Mouse (Mus musculus): ENCODE data around the gene Polrmt.
"Not testable (repeated sequence)": the region's sequence is repeated elsewhere in the genome, so short reads cannot be mapped to it uniquely, and the experiment has no call there.

Polrmt gene

DNA sequence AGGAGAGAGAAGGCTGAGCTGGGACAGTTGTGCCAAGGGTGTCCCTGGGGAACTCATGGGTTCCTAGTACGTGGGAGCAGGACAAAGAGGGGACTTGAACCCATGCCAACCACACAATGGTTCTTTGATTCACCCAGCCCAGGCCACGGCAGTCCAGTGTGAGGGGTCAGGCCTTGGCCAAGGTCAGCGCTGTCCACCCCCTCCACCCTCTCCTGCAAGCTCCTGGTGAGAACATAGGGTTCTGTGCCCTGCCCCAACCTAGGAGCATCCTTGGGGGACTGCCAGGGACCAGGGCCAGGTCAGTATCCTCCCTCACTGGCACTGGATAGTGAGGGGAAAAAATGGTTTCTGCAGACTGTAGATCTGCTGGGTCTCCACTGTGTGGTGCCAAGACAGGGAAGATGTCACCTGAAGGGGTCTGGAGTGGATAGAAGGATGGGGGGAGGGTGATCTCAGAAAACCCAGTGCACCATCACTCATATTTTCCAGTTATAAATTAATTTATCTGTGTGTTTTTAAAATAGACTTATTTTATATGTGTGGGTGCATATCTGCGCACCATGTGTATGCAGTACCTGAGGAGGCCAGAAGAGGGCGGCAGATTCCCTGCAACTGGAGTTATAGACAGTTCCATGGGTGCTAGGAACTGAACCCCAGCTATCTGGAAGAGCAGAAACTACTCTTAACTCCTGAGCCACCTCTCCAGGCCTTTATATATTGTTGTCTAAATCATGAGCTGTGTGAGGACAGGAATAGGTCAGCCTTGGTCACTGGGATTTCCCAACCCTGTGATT is 28.3 kb upstream of the Polrmt start:
- DNase-seq = peak in 1 of 2 experiments; percentile 49

DNA sequence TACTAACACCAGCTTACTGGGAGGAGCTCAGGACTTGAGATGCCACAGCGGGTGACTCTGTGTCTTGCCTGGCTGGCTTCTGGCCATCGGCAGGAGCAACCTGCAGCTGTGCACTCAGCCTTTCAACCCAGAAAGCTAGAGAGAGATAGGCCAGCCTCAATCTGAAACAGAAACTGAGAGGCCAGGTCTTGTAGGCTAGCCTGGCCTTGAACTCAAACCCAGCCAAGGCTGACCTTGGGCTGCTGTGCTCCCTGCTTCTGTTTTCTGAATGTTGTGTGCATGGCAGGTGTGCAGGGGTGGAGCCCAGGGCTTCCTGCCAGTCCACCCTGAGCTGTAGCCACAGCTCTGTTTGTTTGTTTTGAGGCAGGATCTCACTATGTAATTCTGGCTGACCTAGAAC is 26.8 kb upstream of the Polrmt start:
- no peak for DNase-seq

DNA sequence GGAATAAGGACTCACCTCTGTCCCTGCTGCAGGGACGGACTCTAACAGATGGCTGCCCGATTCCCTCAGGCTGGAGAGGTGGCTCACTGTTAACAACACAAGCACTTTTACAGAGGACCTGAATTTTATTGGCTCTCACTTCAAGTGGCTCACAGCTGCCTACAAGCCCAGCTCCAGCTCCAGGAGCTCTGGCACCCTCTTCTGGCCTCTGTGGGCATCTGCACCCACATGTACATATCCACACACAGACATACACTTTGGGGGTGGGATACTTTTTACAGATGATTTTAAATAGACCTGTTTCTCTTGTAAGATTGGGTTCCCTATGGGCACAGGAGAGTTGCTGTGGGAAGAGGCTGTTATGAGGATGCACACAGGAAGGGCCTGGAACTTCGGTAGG is 25.9 kb upstream of the Polrmt start:
- DNase-seq = no peak

DNA sequence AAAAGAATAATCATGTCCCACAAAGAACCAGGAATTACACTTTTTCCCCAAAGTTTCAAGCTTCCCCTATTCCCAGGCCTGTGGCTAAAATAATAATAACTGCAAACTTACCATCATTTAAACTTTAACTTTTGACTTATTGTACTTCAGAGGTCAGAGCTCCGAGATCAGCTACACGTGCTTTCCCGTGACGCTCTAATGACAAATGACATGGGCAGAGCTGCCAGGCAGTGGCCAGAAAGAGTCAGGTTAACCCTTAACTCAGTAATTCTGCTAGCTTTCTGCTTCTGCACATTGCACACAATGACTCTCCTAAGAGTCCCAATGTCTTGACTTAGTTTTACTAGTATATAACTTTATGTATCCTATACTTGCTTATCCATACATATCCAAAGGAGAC is 22.9 kb upstream of the Polrmt start:
- DNase-seq = peak; percentile 71 to 83

DNA sequence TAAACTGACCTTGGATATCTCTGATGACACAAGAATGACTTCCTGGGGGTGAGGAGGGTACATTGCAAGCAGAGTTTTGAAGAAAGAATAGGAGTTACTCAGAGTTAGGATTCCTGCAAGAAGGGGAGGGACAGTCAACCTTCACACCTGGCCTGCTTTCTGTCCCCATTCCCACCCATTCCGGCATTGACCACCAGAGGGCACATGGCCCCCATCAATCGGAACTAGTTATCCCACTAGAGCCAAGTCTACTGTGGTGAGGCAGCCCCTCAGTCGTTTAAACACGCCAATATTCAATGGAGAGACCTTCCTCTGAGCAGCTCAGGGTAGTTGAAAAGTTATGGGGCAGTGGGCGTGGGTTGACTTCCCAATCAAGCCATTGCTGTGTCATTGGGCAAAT is 22.0 kb upstream of the Polrmt start:
- DNase-seq = peak; percentile 80 to 88

DNA sequence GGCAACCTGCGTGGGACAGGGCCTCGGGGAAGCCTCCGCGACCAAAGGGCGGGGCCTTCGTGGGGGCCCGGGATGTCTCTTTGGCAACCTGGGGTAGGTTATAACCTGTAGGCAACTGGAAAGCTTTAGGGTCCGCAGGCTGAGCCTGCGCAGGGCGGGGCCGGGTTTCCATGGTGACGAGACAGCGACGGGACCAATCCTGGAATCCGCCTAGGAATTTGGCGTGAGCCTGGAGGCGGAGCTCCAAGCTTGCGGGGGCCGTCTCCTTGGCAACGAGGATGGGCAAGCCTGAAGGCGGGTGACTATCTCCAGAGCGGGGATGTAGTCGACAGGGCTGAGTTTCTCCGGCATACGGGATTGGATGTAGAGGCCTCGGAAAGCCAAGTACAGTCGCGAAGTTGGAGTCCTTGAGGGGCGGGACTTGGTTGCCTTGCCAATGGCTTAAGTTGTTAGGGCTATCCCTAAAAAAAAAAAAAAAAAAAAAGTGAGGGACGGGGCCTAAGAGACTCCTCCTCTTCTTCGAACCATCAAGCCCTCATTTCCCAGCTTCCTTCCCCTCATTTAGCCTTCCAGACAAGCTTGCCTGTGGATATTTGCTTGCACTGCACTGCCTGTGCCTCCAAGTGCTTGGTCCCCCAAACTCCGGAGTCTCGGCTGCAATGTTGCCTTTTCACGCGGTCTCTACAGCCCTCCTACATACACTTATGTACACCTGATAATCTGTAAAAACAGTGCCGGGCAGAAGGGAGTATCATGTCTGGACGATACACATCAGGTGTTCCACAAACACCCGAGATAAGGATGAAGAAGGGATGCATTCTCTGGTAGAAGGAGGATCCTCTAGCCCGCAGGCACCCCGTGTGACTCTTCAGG is 21.2 kb upstream of the Polrmt start:
- DNase-seq = peak; percentile 95 to 96

DNA sequence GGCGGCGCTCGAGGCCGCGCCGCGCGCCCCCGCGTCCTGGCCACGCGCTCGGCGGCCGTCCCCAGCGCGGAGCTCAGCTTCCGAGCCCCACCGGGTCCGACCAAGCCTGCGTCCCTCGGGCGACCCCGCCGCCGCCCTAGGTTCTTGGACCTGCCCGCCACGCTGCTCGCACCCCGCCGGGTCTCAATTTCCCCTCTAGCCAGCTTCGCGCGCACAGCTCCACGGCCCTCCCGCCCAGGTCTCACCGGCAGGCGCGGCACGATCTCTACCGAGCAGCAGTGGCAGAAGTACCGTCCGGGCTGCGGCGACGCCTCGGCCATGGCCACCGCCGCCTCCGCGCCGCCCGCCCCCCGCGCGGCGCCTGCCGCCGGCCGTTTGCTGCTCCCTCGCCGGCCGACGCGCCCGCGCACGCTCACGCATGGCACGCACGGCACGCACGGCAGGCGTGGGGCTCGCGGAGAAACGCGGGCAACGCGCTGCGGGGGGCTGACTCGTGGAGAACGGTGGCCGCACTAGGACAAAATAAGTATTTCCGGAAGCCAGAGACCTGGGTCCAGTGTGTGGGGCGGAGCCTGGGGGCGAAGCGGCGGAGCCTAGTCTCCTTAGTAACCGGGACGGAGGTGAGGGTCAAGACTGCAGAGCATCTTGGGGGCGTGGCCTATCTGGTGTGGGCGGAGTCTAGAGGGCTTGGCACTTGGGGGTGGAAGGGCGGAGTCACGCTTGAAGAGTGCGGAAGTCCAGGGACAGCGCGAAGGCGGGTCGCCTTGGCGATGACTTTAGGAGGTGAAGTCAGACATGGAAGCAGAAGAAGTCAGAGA is 20.3 kb upstream of the Polrmt start, which contains the start of gene Rnf126:
Rnf126 (minus strand) TSS at position 445 of the 818 bp plus-strand sequence.
- peak; percentile 100 for DNase-seq

DNA sequence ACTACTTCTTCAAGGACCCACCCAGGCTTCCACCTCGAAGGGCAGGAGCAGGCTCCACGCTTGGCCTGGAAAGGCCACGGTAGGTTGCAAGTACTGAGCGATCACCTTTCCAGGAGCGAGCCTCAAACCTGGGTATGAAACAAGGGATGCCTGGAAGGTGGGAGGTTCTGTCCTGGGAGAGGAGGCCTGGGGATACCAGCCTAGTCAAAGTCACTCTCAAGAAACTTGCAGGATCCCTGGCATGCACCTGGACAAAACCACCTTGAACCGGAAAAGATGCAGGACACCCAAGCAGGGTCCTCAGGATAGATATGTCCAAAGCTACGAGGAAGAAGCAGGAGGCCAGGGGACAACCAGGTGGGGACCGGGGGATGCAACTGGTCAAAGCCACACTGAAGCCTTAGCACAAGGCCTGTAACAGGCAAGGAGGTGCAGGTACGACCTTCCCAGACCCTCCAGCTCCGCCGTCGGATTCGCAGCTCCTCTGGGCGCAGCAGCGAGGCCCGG is 19.7 kb upstream of the Polrmt start:
- DNase-seq = no peak

DNA sequence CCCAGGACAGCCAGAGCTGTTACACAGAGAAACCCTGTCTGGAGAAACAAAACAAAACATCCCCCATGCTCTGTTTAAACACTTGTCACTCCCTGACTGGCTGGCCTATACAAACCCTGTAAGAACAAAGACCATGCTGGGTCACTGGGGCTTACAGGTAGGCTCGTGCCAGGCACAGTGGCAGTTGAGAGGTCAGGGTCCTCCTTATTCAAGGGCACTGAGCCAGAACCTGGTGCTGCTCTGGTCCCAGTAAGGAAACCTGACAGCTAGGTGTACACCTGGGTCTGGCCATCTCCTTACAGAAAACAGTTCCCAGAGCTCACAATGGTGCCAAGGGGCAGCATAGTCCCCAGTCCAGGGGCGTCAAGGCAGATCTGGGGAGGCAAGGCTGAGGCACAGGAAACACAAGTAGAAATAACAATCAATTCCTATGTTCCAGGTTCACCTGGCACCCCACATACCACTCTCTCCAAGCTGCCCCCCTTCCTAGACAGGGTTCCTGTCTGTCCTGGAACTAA is 18.9 kb upstream of the Polrmt start:
- peak in 1 of 2 experiments; percentile 70 for DNase-seq

DNA sequence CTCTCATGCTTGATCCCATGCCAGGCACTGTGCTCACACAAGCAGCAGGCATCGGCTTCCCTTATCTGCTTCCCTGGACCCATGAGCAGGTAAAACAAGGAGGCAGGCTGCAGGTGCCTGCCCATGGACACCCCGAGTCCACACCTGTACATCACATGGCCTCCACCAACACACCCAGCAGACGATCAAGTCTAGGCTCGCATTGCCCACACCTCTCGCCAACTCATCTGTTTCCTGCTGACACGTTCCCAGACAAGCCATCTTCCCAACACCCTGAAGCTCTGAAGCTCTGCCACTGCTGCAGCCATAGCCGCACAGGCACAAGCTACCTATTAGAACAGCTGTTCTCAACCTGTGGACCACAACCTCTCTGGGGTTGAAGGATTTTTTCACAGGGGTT is 17.9 kb upstream of the Polrmt start:
- no peak for DNase-seq

DNA sequence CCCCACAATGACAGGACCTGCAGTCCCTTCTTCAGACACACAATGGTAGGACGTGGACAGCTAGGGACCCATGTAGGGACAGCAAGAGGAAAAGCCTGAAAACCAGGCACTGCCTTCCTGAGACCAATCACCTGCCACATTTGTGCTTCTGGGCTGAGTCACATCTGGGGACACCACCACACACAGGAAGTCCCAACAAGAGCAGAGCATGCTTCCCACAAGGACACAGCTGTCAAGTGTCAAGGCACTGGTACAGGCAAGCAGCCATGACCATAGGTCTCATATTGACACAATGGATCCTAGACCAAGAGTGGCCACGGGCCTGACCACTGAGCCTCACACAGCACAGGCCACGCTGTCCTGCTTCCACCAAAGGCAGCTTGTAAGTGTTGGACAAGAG is 16.5 kb upstream of the Polrmt start:
- DNase-seq = no peak

DNA sequence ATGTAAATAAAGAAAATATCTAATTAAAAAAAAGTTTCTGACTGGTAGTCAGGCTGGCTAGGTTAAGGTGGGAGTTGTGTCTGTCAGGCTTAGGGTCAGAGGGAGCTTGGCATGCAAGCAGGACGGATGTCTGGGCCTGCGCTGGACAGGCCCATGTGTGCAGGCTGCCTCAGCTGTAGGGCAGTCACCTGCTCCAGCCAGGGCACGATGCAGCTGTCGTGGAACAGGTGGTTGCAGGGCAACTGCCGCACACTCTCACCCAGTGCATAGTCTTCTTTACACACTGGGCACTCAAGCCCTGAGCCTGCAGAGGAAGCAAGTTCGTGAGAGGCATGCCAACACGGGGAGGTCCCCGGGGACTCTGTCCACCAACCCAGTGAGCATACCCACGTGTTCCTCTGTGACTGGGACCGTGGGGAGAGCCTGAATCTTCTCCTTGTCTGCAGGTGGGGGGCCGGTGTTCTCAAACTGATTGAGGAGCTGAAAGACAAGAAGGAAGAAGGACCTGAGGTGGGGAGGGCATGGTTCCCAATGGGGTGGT is 14.3 kb upstream of the Polrmt start:
- peak in 1 of 2 experiments; percentile 35 for DNase-seq

DNA sequence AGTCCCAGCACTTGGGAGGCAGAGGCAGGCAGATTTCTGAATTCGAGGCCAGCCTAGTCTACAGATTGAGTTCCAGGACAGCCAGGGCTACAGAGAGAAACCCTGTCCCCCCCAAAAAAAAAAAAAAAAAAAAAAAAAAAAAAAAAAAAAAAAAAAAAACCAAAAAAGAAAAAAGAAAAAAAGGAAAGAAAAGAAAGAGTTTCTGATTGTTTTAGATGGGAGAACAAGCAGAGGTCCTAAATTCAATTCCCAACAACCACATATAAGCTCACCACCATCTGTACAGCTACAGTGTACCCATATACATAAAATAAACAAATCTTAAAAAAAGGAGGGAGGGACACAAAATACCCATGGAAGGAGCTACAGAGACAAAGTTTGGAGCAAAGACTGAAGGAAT is 13.3 kb upstream of the Polrmt start:
- DNase-seq = not testable (repeated sequence)

DNA sequence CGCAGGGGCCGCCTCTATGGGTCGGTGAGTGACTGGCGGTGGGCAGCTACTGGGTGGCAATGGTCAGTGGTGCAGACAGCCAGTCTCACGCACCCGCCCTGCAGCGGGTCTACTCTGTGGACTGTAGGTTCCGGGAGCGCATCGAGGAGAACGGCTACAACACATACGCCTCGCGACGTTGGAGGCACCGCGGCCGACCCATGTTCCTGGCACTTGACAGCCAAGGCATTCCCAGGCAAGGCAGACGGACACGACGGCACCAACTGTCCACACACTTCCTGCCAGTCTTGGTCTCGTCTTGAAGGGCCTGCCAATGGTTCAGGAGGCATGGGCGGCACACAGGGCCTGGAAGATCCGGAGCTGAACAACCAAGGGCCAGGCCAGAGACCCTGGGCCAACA is 10.3 kb upstream of the Polrmt start:
- DNase-seq = peak in 1 of 2 experiments; percentile 33

DNA sequence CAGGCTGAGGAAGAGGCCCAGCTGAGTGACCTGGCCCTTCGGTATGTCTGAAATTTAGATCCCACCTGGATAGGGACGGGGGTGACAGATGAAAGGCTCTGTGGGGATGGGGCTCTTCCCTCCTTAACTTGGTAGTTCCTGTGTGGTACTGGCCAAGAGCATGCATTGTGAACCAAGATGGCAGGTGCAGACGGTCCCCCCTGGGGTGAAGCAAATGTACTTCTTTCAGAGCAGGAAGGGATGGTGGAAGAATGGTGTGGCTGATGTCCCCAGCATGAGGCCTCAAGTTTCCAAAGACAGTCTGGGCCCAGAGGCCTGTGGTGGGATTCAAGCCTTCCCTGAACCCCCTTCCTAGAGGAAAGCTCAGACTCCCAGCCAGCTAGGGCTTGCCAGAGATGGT is 9.5 kb upstream of the Polrmt start:
- no peak for DNase-seq

DNA sequence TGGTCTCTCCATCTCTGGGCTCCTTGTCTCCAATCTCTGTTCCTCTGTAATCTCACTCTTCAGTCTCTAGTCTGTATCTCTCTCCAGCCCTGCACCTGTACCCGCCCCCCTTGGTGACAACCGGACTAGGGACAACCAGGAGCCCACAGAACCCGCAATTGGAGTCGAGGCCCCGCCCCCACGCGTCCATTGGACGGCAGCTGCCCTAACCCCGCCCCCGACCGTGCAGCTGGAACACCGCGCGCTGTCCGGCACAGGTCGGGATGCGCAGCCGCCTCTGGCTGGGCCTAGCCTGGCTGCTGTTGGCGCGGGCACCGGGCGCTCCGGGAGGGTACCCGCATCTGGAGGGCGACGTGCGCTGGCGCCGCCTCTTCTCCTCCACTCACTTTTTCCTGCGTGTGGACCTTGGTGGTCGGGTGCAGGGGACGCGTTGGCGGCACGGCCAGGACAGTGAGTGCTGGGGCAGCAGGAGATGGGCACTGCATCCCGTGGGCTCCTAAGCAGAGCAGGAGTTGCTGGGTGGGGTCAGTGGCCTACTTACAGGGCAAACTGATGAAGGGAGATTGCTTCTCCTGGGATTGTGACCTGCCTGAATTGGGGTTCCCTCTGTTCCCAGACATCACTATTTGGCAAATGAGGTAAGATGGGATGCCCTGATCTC is 8.6 kb upstream of the Polrmt start, which contains the start of gene Fgf22:
Fgf22 (plus strand) TSS at position 221 of the 661 bp plus-strand sequence.
- DNase-seq = peak; percentile 91 to 92

DNA sequence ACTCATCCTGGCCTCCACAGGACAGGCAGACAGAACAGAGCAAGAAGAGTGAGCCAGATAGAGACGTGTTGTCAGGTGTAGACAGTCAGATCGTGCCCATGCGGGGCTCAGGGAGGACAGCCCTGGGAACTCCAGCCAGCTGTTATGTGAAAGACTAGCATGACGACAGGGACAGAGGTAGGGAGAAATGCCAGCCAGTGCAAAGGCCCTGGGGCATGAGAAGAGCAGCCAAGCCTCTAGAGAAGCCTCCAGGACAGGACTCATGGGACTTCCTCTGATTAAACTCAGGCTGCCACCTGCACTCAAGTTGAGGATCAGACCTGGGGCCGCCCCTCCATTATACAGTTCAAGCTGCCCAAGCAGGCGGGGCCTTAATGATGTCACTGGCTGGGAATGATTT is 2.1 kb upstream of the Polrmt start:
- DNase-seq = peak in 1 of 2 experiments; percentile 26

DNA sequence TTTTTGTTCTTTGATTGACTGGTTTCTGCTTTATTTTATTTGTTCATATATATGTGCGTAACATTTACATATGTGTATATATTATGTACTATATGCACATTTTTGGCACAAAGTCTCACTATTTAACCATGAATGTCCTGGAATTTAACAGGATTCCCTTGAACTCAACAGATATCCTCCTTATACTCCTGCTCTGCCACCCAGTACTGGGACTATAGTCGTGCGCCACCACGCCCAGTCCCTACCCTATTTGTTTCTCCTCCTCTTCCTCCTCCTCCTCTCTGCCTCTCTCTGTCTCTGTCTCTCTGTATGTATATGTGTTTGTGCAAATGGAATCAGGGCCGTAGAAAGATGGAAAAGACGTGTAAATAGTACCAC is 382 bp upstream of the Polrmt start:
- peak in 1 of 2 experiments; percentile 38 for DNase-seq

DNA sequence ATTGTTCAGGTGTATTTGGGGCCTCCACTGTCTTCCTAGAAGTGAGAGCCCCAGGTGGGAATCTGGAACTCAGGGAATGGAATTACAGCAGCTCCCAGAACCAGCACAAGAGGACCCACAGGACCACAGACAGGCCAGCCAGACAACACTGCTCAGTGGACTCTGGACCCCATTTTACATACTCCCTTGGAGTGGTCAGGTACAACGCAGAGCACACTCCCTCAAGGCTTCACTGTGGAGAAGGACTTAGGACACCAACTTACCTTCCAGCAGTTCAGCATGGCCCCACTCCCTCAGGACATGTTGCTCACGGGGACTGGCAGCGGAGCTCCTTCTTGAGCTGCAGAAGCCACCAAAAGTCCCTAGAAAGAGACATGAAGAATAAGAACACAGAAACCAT is 970 bp downstream of the Polrmt start:
- DNase-seq = peak in 1 of 2 experiments; percentile 58

DNA sequence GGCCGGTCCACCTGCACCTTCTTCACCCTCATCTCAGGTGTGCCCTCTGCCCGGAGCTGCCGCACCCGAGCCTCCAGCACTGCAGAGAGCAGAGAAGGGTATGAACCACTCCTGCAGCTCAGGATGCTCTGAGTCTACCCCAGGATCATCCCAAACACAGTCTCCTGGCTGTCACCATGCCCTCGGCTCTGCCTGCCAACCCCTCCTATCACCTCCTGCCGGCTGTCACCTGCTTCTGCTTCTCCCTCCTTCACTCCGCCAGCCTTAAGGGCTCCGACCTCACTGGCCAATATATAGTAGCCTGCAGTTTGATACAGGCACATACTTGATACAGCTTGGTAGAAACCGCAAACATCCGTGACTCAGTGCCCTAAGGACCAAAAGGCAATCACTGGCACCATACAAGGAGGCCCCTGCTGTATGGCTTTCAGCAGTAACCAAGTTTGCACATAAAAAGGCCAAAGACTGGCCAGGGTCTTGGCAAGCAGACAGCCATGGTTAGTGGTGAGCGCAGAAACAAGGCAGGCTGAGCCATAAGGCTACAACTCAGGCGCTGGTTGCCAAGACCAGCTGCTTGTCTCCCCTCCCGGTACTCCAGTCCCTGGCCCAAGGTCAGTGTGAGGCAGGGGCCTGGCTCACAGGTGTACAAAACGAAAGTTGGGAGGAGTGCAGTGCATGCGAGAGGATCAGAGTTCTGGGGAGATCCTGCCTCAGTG is 2.6 kb downstream of the Polrmt start:
- DNase-seq = no peak

DNA sequence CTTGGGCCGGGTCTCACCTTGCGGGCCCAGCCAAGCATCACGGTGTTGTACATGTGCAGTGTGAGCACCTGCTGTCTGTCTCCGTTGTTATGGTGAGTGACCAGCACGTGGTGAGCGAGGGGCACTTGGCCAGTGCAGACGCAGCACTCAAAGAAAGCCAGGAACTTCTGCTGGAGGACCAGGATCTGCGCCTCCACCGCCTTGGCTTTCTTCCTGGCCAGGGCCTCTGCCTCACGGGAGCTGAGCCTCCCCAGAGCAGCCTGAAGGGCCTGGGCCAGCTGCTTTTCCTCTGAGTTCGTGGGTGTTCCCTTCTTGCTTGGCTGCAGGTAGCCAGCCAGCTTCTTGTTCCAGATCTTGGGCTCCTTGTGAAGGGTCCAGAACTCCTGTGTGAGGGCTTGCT is 3.2 kb downstream of the Polrmt start:
- peak in 1 of 2 experiments; percentile 32 for DNase-seq
